Mouse (Mus musculus) embryonic facial prominence, embryonic 13.5 days (tissue): ENCODE measurements around the gene Lhfpl2. TPM values are rescaled to one million over a fixed set of nuclear protein-coding genes. Genes with fewer than 3 reads are reported as not detected.
"Not testable (repeated sequence)": the region's sequence is repeated elsewhere in the genome, so short reads cannot be mapped to it uniquely, and the experiment has no call there.

Experiments used
- ATAC-seq: fragments of 200-750 bp; cut with Nextera tagmentation; 2 replicates; pipeline ENCODE4 v1.8.0; 2017; ENCODE audit warnings: low read depth; ENCODE audit not compliant: insufficient number of reproducible peaks, insufficient read depth, low FRiP score, low TSS enrichment
- H3K27ac ChIP-seq: fragments of 300-500 bp; sonication (generic); 2 replicates; pipeline ENCODE4 v1.5.1; 2015; ENCODE audit warnings: moderate library complexity, mild to moderate bottlenecking, inconsistent platforms
- H3K27me3 ChIP-seq: fragments of 300-500 bp; sonication (generic); 2 replicates; pipeline ENCODE4 v1.6.1; 2015; ENCODE audit warnings: mild to moderate bottlenecking, inconsistent platforms
- H3K36me3 ChIP-seq: fragments of 300-500 bp; sonication (generic); 2 replicates; pipeline ENCODE4 v1.6.1; 2015; ENCODE audit warnings: mild to moderate bottlenecking, inconsistent platforms
- H3K4me1 ChIP-seq: fragments of 300-500 bp; sonication (generic); 2 replicates; pipeline ENCODE4 v1.6.1; 2015; ENCODE audit warnings: inconsistent platforms
- H3K4me2 ChIP-seq: fragments of 300-500 bp; sonication (generic); 2 replicates; pipeline ENCODE4 v1.6.1; 2015; ENCODE audit warnings: moderate library complexity, mild to moderate bottlenecking, inconsistent platforms
- H3K4me3 ChIP-seq: fragments of 300-500 bp; sonication (generic); 2 replicates; pipeline ENCODE4 v1.5.1; 2015; ENCODE audit warnings: mild to moderate bottlenecking, inconsistent platforms
- H3K9ac ChIP-seq: fragments of 300-500 bp; sonication (generic); 2 replicates; pipeline ENCODE4 v1.6.1; 2015; ENCODE audit warnings: mild to moderate bottlenecking, inconsistent platforms
- H3K9me3 ChIP-seq: fragments of 300-500 bp; sonication (generic); 2 replicates; pipeline ENCODE4 v1.6.1; 2016; ENCODE audit warnings: inconsistent platforms
- WGBS: fragments of 180-500 bp; shearing (Covaris S2); methylation state at CpG from one replicate; pipeline ENCODE4 v1.1.7; 2015; ENCODE audit warnings: mixed read lengths; 5-methylcytosine and 5-hydroxymethylcytosine counted together
- polyA plus RNA-seq: library from polyadenylated mRNA; unstranded; fragments of >200 nt; fragmentation: Nextera tagmentation; extraction: Ambion mirVana; gene quantifications from 2 replicates; pipeline ENCODE4 v1.2.1, GENCODE M21; 2015

The Lhfpl2 gene
- 59.2 and 60.6 TPM in 2 replicates for polyA plus RNA-seq

DNA sequence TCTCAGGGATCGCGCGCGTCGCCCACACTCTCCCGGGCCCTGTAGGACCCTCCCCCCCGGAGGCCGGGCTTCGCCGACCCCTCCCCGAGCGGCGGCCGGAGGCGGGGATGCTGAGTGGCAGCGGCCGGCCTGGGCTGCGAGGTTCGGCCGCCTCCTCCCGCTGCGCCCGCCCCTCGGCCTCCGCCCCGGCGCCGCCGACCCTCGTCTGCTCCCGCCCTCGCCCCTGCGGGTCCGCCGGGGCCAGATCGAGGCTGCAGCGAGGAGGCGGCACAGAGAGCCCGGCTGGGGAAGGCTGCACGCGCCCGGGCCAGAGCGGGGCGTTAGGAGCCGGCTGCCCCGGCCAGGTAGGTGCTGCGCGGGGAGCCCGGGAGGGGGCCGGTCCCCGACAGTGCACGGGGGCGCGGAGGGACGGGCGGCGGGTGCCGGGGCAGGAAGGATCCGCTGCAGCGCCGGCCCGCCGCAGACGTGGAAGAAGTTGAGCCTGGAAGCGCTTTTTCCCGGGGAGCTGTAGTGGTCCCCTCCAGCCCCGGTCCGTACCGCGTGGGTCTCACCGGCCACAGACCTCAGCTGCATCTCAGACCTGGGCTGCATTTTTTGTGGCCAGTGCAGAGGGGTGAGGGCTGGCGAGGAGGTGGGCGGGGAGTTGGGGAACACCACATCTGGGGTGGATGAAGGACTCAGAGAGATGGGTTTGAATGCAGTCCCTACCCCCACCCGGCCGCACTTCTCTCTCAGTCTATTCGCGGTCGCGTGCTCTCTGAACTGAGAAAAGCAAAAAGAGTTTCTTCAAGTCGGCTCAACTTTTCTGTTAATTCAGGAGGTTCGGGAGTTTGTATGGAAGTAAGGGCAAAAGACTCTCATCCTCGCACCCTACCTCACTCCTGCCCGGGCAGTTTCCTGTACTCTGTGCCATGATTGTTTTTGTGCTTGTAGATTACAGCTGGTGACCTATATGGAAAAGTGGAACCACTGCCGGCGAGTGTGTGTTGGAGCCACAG lies at the start of gene Lhfpl2:
Lhfpl2 (plus strand) TSS at position 234 of the 998 bp plus-strand sequence.
- Histone ChIP-seq H3K27me3 (no peaks in the 10 kb centered on the region), H3K27ac (peak within 1 kb of the TSS; percentile 95), H3K4me1 (peaks cover 39% of the 10 kb centered on the region), H3K4me3 (peak within 1 kb of the TSS; percentile 88), H3K36me3 (no peaks in the 10 kb centered on the region), H3K9ac (peak within 1 kb of the TSS; percentile 93), H3K9me3 (no peaks in the 10 kb centered on the region), H3K4me2 (peak within 1 kb of the TSS; percentile 76)
- peak; percentile 85 for ATAC-seq
- under 1% methylated on average over 81 of the region's 85 CpGs for WGBS

DNA sequence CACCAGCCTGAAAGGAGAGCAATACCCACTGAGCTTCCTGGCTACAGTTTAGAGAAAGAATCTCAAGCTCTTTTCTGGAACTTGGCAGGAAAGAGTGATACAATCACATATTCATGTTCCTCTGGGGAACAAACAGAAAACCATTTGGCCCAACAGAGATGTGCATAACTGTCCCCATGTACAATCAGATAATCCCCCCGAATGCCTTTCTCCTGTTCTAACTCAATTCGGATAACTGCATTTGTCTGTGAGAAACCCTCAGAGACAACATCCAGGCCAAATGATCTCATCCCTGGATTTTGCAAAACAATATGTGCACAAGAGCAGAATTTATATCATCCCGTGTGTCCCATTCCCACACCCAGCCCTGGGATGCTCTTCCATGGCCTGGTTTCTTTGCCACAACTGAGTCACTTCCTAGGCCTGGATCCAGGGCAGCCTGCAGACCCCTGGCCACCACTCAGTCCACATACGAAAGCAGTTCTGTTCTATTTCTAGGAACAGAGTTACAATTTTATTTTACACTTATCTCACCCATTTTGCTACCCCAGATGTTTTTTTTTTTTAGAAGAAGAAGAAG lies 45.5 kb upstream of the Lhfpl2 start:
- Histone ChIP-seq H3K27me3 (no peaks in the 10 kb centered on the region), H3K9me3 (no peaks in the 10 kb centered on the region), H3K4me1 (no peaks in the 10 kb centered on the region), H3K27ac (no peak overlapping the region), H3K9ac (no peak overlapping the region), H3K4me3 (no peak overlapping the region), H3K36me3 (no peaks in the 10 kb centered on the region), H3K4me2 (no peak overlapping the region)
- WGBS = 73% methylated on average over 4 of the region's 4 CpGs
- no peak for ATAC-seq

DNA sequence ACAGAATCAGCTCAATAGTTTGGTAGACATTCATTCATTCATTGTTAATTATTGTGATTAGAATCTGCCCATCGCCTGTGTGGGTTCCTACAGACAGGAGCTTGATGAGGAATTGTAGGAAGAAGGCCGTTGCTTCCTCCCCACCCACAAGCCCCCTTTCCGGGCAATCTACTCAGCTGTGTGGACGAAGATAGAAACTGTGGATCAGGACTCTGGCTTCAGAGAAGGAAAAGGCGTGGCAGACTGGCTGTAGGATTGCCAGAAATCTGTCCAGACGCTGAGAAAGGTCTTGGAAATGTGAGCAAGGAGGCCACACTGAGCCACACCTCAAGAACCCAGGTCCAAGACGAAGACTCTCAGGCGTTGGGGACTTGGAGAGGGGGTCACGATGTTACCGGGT lies 43.6 kb upstream of the Lhfpl2 start:
- no peaks in the 10 kb centered on the region for H3K27me3 ChIP-seq
- H3K36me3 ChIP-seq = no peaks in the 10 kb centered on the region
- no peaks in the 10 kb centered on the region for H3K4me1 ChIP-seq
- H3K4me2 ChIP-seq = no peak overlapping the region
- H3K9ac ChIP-seq = no peak overlapping the region
- H3K27ac ChIP-seq = no peak overlapping the region
- H3K4me3 ChIP-seq = no peak overlapping the region
- 85% methylated on average over 10 of the region's 10 CpGs for WGBS
- no peak for ATAC-seq
- no peaks in the 10 kb centered on the region for H3K9me3 ChIP-seq

DNA sequence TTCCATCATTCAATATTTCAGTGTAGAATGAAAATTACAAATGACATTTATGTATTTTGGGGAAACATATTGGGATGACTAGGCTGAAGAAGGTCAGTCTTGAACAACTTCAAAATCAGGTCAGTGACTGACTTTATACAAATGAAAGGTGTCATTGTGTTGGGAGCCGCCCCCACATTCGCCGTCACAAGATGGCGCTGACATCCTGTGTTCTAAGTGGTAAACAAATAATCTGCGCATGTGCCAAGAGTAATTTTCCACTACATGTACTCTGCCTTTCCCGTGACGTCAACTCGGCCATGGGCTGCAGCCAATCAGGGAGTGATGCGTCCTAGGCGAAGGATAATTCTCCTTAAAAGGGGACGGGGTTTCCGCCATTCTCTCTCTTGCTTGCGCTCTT lies 33.0 kb upstream of the Lhfpl2 start:
- peaks cover 25% of the 10 kb centered on the region for H3K4me1 ChIP-seq
- not testable (repeated sequence) for H3K27me3 ChIP-seq, ATAC-seq, H3K4me2 ChIP-seq, H3K9ac ChIP-seq, H3K27ac ChIP-seq, H3K9me3 ChIP-seq, H3K4me3 ChIP-seq, H3K36me3 ChIP-seq
- WGBS = 76% methylated on average over 10 of the region's 13 CpGs

DNA sequence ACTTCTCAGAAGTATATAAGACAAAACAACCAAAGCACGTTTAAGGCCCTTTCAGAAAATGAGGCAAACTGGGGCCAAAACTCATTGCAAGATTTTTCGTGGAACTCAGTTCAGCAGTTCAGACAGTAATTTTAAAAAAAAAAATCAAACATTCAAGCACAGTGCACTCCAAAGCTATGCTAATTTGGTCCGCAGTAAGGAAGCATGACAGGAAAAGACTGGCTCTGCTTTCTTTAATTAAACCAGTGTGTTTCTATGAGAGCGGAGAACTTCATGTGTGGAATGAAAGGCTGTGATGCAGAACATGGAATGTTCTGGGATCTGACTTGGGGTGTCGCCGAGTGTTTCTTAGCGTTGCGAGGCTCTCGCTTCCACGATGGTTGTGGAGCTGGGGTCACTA lies 28.4 kb upstream of the Lhfpl2 start:
- no peak overlapping the region for H3K9ac ChIP-seq
- no peak for ATAC-seq
- H3K4me1 ChIP-seq = peaks cover 28% of the 10 kb centered on the region
- peak overlapping the region; percentile 80 for H3K27ac ChIP-seq
- H3K36me3 ChIP-seq = no peaks in the 10 kb centered on the region
- H3K4me3 ChIP-seq = no peak overlapping the region
- WGBS = 40% methylated on average over 10 of the region's 10 CpGs
- H3K27me3 ChIP-seq = no peaks in the 10 kb centered on the region
- H3K9me3 ChIP-seq = no peaks in the 10 kb centered on the region
- no peak overlapping the region for H3K4me2 ChIP-seq

DNA sequence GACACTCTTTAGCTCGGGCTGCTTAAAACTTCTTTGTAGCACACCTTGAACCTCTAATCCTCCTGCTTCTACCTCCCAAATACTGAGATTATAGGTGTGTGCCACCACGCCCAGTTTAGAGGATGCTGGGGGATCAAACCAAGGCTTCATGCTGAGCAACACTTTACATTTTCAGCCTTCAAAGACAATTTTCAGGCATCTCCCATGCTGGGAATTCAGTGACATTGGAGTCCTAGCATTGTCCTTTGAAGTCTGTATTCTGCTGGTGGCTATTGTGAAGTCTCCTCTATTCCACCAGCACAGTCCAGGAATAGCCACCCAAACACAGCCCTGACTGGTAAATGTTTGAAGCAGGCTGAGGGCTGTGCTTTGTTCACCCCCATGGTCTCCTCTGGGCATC lies 27.0 kb upstream of the Lhfpl2 start:
- WGBS = 85% methylated on average over 2 of the region's 2 CpGs

DNA sequence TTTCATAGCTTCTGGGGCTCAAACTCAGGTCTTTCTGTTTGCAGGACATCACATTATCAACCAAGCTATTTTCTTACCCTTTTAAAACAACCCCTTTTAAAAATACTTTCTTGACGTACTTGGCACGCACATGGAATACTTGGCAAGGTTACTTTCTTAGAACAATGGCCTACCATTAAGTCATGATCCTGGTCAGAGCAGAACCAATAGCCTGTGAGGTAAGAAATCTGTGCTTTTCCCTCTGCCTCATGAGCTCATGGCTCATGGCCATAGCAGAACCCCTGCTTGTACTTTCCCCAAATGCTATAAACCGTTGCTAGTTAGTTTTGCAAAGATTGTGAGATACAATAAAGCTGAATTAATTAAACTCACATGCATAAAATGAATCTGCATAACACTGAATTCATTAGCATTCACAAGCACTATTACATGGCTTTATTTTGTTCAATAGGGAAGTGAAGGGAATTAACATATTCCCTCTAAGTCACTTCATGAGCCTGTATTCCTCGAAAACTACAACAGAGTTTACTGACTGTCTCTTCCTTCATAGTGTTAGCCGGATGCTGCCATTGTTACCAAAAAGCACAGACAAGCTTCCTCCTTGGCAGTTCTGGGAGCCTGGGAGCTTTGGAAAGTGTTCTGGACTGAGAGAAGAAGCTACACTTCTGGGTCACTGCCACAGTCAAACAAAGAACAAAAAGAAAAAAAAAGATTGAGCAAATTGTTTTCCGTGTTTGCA lies 20.1 kb upstream of the Lhfpl2 start:
- 52% methylated on average over 6 of the region's 6 CpGs for WGBS
- H3K36me3 ChIP-seq = no peaks in the 10 kb centered on the region
- no peak for ATAC-seq
- H3K9ac ChIP-seq = no peak overlapping the region
- peak overlapping the region; percentile 70 for H3K27ac ChIP-seq
- H3K27me3 ChIP-seq = no peaks in the 10 kb centered on the region
- H3K4me3 ChIP-seq = no peak overlapping the region
- no peak overlapping the region for H3K4me2 ChIP-seq
- no peaks in the 10 kb centered on the region for H3K9me3 ChIP-seq
- H3K4me1 ChIP-seq = peaks cover 8% of the 10 kb centered on the region

More for the DNA sequence above, 27.0 kb upstream of the Lhfpl2 start:
- no peak overlapping the region for H3K4me2 ChIP-seq
- no peak overlapping the region for H3K4me3 ChIP-seq
- no peaks in the 10 kb centered on the region for H3K36me3 ChIP-seq
- peaks cover 28% of the 10 kb centered on the region for H3K4me1 ChIP-seq
- H3K9ac ChIP-seq = no peak overlapping the region
- H3K27ac ChIP-seq = no peak overlapping the region
- H3K9me3 ChIP-seq = no peaks in the 10 kb centered on the region
- no peak for ATAC-seq
- H3K27me3 ChIP-seq = no peaks in the 10 kb centered on the region

DNA sequence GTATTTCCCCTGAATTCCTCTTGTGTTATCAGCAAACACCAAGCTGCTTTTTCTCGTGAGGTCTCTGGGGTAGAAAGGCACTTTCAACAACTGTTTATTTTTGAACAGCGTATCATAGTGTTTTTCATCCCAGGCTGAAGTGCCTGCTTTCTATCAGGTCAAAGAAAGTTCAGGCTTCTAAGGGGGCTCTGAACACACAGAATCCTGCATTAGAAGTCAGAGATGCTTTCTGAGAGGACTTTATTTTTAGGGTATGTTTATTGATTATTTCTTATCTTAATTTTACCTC lies 19.6 kb upstream of the Lhfpl2 start:
- WGBS = 24% methylated on average over 2 of the region's 2 CpGs
- no peaks in the 10 kb centered on the region for H3K9me3 ChIP-seq
- H3K4me2 ChIP-seq = no peak overlapping the region
- no peak overlapping the region for H3K4me3 ChIP-seq
- no peaks in the 10 kb centered on the region for H3K36me3 ChIP-seq
- peak overlapping the region; percentile 70 for H3K27ac ChIP-seq
- no peak overlapping the region for H3K9ac ChIP-seq
- no peaks in the 10 kb centered on the region for H3K27me3 ChIP-seq
- ATAC-seq = no peak
- H3K4me1 ChIP-seq = peaks cover 8% of the 10 kb centered on the region

DNA sequence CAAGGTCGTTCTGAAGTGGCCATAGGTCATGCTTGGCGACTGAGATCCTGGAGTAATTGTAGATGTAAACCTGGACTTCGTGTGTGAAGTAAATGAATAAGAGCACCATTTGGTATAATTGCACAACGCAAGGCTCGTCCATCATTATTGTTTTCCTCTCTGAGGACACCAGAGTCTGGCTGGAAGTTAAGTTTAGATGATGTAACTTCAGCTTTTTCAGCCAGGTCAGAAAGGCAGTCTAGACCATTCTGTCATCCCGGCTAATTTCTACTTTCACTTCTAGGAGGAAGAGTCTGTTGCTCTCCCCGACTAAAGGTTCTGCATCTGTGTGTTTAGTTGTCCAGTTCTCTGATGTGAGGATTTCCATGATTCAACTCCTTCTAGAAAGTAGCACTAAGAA lies 7.6 kb upstream of the Lhfpl2 start:
- no peaks in the 10 kb centered on the region for H3K4me1 ChIP-seq
- WGBS = 70% methylated on average over 7 of the region's 7 CpGs
- ATAC-seq = no peak

DNA sequence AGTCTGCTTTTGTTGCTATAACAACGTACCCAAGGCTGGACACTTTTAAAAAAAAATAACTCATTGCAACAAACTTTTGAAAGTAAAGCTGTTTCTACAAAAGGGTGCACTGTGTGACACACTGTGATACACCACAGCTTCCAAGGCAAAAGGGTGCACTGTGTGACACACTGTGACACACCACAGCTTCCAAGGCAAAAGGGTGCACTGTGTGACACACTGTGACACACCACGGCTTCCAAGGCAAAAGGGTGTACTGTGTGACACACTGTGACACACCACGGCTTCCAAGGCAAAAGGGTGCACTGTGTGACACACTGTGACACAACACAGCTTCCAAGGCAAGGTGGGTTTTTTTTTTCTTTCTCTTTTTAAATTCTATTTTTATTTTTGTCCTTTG lies 6.8 kb upstream of the Lhfpl2 start:
- H3K9me3 ChIP-seq = no peaks in the 10 kb centered on the region
- WGBS = 88% methylated on average over 3 of the region's 3 CpGs
- H3K4me1 ChIP-seq = no peaks in the 10 kb centered on the region
- no peak for ATAC-seq
- H3K9ac ChIP-seq = no peak overlapping the region
- no peaks in the 10 kb centered on the region for H3K27me3 ChIP-seq
- no peak overlapping the region for H3K4me3 ChIP-seq
- H3K36me3 ChIP-seq = no peaks in the 10 kb centered on the region
- no peak overlapping the region for H3K27ac ChIP-seq
- H3K4me2 ChIP-seq = no peak overlapping the region

More for the DNA sequence above, 7.6 kb upstream of the Lhfpl2 start:
- H3K9me3 ChIP-seq = no peaks in the 10 kb centered on the region
- H3K36me3 ChIP-seq = no peaks in the 10 kb centered on the region
- no peak overlapping the region for H3K4me2 ChIP-seq
- H3K27ac ChIP-seq = no peak overlapping the region
- H3K27me3 ChIP-seq = no peaks in the 10 kb centered on the region
- H3K4me3 ChIP-seq = no peak overlapping the region
- H3K9ac ChIP-seq = no peak overlapping the region

DNA sequence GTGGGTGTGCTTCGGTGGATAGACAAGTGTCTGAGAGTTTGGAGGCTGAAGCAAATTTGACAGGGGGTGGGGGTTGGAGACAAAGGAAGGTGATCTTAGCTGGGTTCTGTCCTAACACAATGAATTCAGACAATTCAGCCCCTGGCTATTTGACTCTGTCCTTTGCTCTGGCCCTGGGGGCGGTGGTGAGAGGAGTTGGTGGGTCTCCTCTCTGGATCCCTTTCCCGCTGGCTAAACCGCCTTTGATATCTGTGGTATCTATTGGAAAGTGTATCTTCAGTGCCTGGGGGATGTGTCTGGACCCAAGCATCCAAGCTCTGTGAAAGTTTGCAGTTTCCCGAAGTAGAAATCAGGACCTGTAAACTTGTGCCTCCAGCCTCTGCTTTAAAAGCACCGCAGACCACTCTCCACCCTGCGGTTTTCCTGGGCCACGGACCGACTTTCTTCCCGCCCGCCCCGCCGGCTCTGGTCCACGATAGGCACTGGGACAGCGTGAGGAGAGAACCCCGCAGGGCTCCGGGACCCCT lies 497 bp upstream of the Lhfpl2 start:
- Histone ChIP-seq H3K36me3 (no peaks in the 10 kb centered on the region), H3K9ac (peak overlapping the region; percentile 93), H3K27ac (peak overlapping the region; percentile 95), H3K4me2 (peak overlapping the region; percentile 76), H3K4me3 (peak overlapping the region; percentile 88), H3K27me3 (no peaks in the 10 kb centered on the region), H3K4me1 (peaks cover 32% of the 10 kb centered on the region), H3K9me3 (no peaks in the 10 kb centered on the region)
- ATAC-seq = no peak
- 2% methylated on average over 17 of the region's 17 CpGs for WGBS
